25 mouse cellular contexts compared by ENCODE assay signal in the genomic region with DNA sequence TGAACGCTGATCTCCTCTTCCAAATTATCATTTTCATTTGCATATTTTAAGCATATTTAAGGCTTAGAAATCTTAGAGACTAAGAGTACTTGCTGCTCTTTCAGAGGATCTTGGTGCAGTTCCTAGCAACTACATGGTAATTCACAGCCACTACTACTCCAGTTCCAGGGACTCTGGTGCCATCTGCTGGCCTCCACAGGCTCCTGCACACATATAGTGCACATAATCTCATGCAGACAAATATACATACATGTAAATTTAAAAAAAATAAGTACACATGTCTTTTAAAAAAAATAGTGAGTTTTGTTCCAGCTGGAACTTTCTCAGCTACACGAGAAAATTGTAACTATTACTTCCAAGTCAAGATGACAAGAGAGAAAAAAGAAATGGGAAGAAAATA. TPM values are rescaled to one million over a fixed set of nuclear protein-coding genes. Genes with fewer than 3 reads are reported as not detected.
DNase-seq lines count a peak whose midpoint lies in the region; ATAC-seq and TF ChIP-seq lines count a peak whose summit lies in the region.
"Had no signal": no experiment of that assay in that cellular context is flagged by ENCODE, and none has a peak within 500 bp of the region (broad histone marks: within the 10 kb centered on the region; RNA-seq: fewer than 3 reads in every experiment).

No protein-coding gene starts in this region.

- no peak for ATAC-seq in liver, postnatal 0 days
- ATAC-seq in liver, embryonic 11.5 days (replicated peaks; ENCODE audit: low FRiP score) = no peak

- no peaks in the 10 kb centered on the region for H3K27me3 ChIP-seq in liver, postnatal 0 days (ENCODE audit: insufficient read depth, low read length)
- no peaks in the 10 kb centered on the region for H3K27me3 ChIP-seq in liver, embryonic 11.5 days (replicated peaks; ENCODE audit: control insufficient read depth, insufficient read depth, low read length)
- no peaks in the 10 kb centered on the region for H3K27me3 ChIP-seq in E14TG2a.4 (ENCODE audit: insufficient read depth, low read length)
- H3K27me3 ChIP-seq: embryonic facial prominence, embryonic 13.5 days; forebrain, embryonic 12.5 days; heart, embryonic 12.5 days; neural tube, embryonic 12.5 days had no signal

- no peak overlapping the region for H3K4me3 ChIP-seq in gastrocnemius, adult 2 months
- H3K4me3 ChIP-seq in liver, postnatal 0 days (ENCODE audit: low read depth, low read length) = no peak overlapping the region
- H3K4me3 ChIP-seq in liver, embryonic 11.5 days (ENCODE audit: low read depth, low read length) = no peak overlapping the region
- H3K4me3 ChIP-seq in E14TG2a.4 (replicated peaks; ENCODE audit: low read length) = no peak overlapping the region
- H3K4me3 ChIP-seq: embryonic facial prominence, embryonic 13.5 days; erythroblast, embryonic 14.5 days; forebrain, embryonic 12.5 days; heart, embryonic 12.5 days; hindbrain, embryonic 10.5 days; midbrain, embryonic 10.5 days; neural tube, embryonic 12.5 days had no signal

- no peaks in the 10 kb centered on the region for H3K36me3 ChIP-seq in liver, postnatal 0 days (replicated peaks; ENCODE audit: insufficient read depth, low read length)
- no peaks in the 10 kb centered on the region for H3K36me3 ChIP-seq in liver, embryonic 11.5 days (ENCODE audit: control insufficient read depth, insufficient read depth, low read length)
- no peaks in the 10 kb centered on the region for H3K36me3 ChIP-seq in E14TG2a.4 (ENCODE audit: insufficient read depth, low read length)
- H3K36me3 ChIP-seq: forebrain, embryonic 12.5 days; hindbrain, embryonic 10.5 days; midbrain, embryonic 10.5 days; neural tube, embryonic 12.5 days had no signal

- WGBS in liver, postnatal 0 days (ENCODE audit: insufficient replicate concordance) = 75% methylated on average over 2 of the region's 2 CpGs
- WGBS in liver, embryonic 11.5 days = 78% methylated on average over 2 of the region's 2 CpGs

- H3K27ac ChIP-seq in gastrocnemius, adult 2 months = no peak overlapping the region
- no peak overlapping the region for H3K27ac ChIP-seq in liver, postnatal 0 days (ENCODE audit: low read depth)
- H3K27ac ChIP-seq in liver, embryonic 11.5 days (ENCODE audit: low read depth, low read length) = no peak overlapping the region
- H3K27ac ChIP-seq: embryonic facial prominence, embryonic 13.5 days; forebrain, embryonic 12.5 days; hindbrain, embryonic 10.5 days; kidney, postnatal 0 days; midbrain, embryonic 10.5 days; neural tube, embryonic 12.5 days had no signal

- H3K9ac ChIP-seq in liver, postnatal 0 days (replicated peaks) = no peak overlapping the region
- H3K9ac ChIP-seq in liver, embryonic 11.5 days (ENCODE audit: low read depth, low read length) = no peak overlapping the region
- H3K9ac ChIP-seq: embryonic facial prominence, embryonic 13.5 days; forebrain, embryonic 12.5 days; heart, embryonic 12.5 days; neural tube, embryonic 12.5 days had no signal

- no peaks in the 10 kb centered on the region for H3K9me3 ChIP-seq in liver, postnatal 0 days (ENCODE audit: low read length)
- H3K9me3 ChIP-seq in liver, embryonic 11.5 days (ENCODE audit: control insufficient read depth, low read length) = no peaks in the 10 kb centered on the region
- H3K9me3 ChIP-seq in E14TG2a.4 (ENCODE audit: low read length) = peaks cover 9% of the 10 kb centered on the region
- H3K9me3 ChIP-seq: embryonic facial prominence, embryonic 13.5 days; hindbrain, embryonic 10.5 days; neural tube, embryonic 12.5 days had no signal

- peak; percentile 5; the same call in 1 of the 2 replicates for TF ChIP-seq CTCF in gastrocnemius, adult 2 months (IDR thresholded peaks at IDR 0.05)
- TF ChIP-seq CTCF in liver, postnatal 0 days (IDR thresholded peaks at IDR 0.05; ENCODE audit: low read depth) = peak; percentile 12; the same call in 1 of the 2 replicates
- peak; percentile 67 for TF ChIP-seq CTCF in E14TG2a.4 (conservative IDR thresholded peaks at IDR 0.05; ENCODE audit: low read length)

- DNase-seq in gastrocnemius, adult 2 months = no peak
- DNase-seq in gastrocnemius, postnatal 10 days = no peak
- DNase-seq in liver, postnatal 0 days = no peak
- DNase-seq in liver, embryonic 11.5 days (ENCODE audit: low spot score) = no peak
- DNase-seq in R1 (ENCODE audit: low read depth, low spot score) = peak; percentile 51
- DNase-seq in cerebellum, postnatal 14 days = no peak
- DNase-seq in left cerebral cortex, postnatal 10 days (ENCODE audit: extremely low spot score in 1 of 2, low spot score in 2 of 2) = no peak
- DNase-seq: adrenal gland, postnatal 36 days; cerebellum, adult 11-12 months; cerebellum, postnatal 25 days; heart, postnatal 10 days; kidney, adult 18-20 months; right cerebral cortex, postnatal 14 days had no signal

- H3K4me2 ChIP-seq in liver, postnatal 0 days (ENCODE audit: low read depth, low read length) = no peak overlapping the region
- no peak overlapping the region for H3K4me2 ChIP-seq in liver, embryonic 11.5 days
- H3K4me2 ChIP-seq: embryonic facial prominence, embryonic 13.5 days; forebrain, embryonic 12.5 days; heart, embryonic 12.5 days; neural tube, embryonic 12.5 days had no signal

- intact Hi-C loops in gastrocnemius, adult 2 months (cut with DNase I) = no loop called here
- intact Hi-C loops in left cerebral cortex, postnatal 10 days (cut with DNase I) = no loop called here

- H3K4me1 ChIP-seq in liver, postnatal 0 days (ENCODE audit: insufficient read depth) = no peaks in the 10 kb centered on the region
- no peaks in the 10 kb centered on the region for H3K4me1 ChIP-seq in liver, embryonic 11.5 days (replicated peaks; ENCODE audit: control insufficient read depth, insufficient read depth, low read length)
- no peaks in the 10 kb centered on the region for H3K4me1 ChIP-seq in E14TG2a.4 (replicated peaks; ENCODE audit: low read depth, low read length)
- H3K4me1 ChIP-seq: forebrain, embryonic 12.5 days; hindbrain, embryonic 10.5 days; midbrain, embryonic 10.5 days; neural tube, embryonic 12.5 days had no signal

- TF ChIP-seq EP300 in liver, postnatal 0 days (IDR thresholded peaks at IDR 0.05; ENCODE audit: low read depth) = no peak

RNA-seq across cellular contexts. Expression of a gene that starts 53.9 kb away (rescaled TPM):
- not detected for total RNA-seq in gastrocnemius, adult 2 months (2021)
- under 1 TPM; 0.09 to 0.36 TPM for total RNA-seq in gastrocnemius, postnatal 10 days (2021)
- 0.05 TPM in 1 of 2 replicates, not detected in the other for polyA plus RNA-seq in liver, postnatal 0 days (2015; fragmentation: Nextera tagmentation; extraction: Ambion mirVana)
- not detected in 2 replicates for polyA plus RNA-seq in liver, embryonic 11.5 days (2014; fragmentation: Nextera tagmentation; extraction: Ambion mirVana)
- 10 to 100 TPM; 84.1 to 87.9 TPM for total RNA-seq in left cerebral cortex, postnatal 10 days (2021)
- total RNA-seq: gastrocnemius, adult 18-20 months; liver, adult 2 months had no signal
- polyA plus RNA-seq: erythroblast, embryonic 14.5 days; liver, adult 2 months; testis, adult 2 months had no signal

Comparison
In these comparisons a context has a peak if more than half of its experiments do, and no peak if none do; other contexts are left out.
1. CTCF ChIP-seq: peak in every context shown above with its lines; median percentile 67 in E14TG2a.4; 12 in liver, postnatal 0 days; 5 in gastrocnemius, adult 2 months.
2. RNA of a gene that starts 53.9 kb away (total RNA-seq): 84.1 to 87.9 TPM in left cerebral cortex, postnatal 10 days; 0.09 to 0.36 TPM in gastrocnemius, postnatal 10 days and not detected in gastrocnemius, adult 2 months; every median in the first group is over 10 times any median in the second.